Mouse (Mus musculus): ENCODE data around the gene Lypd6. TPM values are rescaled to one million over a fixed set of nuclear protein-coding genes. Genes with fewer than 3 reads are reported as not detected.

Lypd6 gene
- total RNA-seq, 2 experiments from 2014 or later: 0.40 to 2.4 TPM

DNA sequence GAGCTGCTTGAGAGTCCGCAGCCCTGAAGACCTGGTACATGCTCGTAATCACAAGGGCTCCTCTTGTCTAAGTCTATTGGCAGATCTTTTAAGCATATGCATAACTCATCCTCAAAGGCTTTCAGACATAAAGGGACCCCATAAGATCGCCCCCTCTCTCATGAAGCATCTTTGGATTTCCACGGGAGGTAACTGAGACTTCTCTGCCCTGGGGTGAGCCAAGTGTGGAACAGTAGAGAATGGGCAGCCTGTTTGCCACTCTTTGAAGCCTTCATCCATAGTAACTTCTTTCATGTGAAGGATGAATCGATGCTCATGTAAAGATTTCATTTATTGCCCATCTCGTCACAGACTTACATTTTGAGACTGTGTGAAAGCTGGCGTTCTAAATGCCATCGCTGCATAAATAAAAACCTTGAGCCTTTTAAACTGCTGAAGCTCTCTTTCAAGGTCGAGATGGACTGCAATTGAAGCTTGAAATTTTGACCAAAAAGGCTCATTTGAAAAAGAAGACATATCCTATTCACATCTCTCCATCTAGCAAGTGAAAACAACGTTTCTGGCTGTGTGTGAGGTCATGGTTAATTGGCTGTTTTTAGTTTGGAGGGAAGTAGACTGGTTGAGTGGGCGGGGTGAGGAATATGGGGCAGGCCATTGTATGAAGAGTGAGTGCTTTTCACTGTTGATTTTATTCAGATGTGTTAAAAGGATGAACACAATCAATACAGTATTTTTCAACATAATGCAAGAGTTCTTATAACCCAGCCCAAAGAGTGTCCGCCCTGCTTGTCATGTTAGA lies 107.7 kb downstream of the Lypd6 start:
- DNase-seq: no peak

DNA sequence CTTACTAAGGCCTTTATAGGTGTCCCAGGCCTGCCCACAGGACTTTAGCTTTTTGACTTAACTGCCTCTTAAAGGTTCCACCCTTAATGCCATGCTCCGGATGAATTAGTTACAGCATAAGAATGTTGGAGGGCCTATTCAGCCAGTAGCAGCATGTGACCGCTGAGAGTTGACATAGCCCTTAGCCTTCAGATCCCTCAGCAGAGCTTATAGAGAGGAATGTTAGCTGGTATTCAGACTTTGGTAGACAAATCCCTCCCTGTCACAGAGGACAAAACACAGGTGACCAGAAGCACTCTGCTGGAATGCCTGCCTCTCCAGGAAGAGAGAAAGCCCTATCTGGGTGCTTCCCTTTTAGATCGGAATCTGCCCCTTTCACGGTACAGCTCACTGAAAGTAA lies 109.5 kb downstream of the Lypd6 start:
- DNase-seq: no peak

DNA sequence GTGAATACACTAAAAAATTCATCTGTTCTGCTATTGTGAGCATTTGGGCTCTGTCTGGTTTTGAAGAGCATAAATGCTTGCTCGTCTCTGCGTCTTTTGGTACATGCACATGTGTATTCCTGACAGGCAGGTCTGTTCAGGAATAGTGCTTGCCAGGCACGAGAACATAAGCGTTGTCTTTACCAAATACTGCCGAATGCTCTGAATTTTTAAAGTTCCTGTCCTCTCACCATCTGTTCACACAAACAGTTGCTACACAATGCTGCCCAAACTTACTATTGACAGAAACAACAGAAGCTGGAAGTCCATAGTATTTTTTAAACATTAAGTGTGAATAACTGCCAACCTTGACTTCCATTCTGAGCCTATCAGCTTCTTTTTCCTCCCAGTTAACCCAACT lies 112.9 kb downstream of the Lypd6 start:
- no peak for DNase-seq

DNA sequence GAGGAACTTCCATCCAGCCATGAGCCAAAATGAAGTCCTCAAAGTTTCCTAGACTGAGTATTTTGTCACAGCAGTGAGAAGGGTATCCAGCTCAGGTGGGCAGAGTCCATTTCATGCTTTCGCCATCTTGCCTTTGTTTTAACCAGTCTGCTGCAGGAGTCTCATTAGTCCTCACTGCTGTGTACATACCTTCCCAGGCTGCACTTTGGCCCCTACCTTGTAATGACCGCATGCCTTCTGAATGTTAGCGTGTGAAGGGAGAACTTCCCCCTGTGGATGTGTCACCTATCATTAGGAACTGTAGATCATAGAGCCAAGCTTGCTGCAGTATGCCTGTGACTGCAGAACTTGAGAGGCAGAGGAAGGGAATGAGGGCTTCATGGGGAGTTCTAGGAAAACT lies 114.2 kb downstream of the Lypd6 start:
- no peak for DNase-seq

DNA sequence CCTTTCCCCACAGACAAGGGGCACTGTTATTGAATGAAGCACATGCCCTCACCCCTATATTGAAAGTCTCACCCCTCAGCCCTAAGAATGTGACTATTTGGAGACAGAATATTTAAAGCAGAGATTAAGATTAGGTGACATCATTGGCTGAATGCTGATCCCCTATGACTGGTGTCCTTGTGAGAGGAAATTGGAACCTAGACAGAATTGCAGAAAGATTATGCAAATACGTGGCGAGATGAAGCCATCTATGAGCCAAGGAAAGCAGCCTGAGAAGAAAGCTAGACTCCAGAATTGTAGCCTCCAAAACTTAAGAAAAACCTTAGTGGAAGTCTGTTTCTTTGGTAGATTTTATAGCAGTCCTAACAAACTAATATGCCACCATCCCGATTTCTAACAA lies 115.1 kb downstream of the Lypd6 start:
- DNase-seq: no peak

DNA sequence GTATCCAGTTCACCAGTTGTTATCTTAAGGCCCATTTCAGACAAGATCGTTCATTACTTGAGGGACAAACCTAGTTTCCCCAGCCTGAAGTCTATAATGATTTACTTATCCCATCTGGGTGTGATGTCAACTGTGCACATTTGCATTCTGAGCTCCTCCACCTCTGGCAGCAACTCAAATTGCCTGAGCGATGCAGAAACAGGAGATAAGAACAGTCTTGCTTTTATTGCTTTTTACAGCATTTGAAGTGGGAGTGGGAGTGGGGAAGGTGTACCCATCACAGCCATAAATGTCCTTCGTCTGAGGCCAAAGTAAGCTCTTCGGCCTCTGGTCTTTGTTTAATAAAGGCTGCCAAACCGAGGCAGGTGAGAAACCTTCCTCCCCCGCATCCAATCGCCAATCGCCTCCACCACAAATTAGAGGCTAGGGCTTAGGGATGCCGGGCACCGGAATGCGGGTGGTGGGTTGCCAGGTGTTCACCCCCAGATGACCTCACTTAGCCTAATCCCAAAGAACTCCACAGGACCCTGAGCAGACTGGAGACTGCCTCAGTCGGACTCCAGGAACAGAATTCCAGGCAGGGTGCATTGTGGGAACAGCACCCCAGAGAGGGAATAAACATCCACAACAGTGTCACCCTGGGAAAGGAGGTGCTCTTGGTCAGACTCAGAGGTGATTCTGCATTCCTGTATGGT lies 120.6 kb downstream of the Lypd6 start:
- DNase-seq: no peak

DNA sequence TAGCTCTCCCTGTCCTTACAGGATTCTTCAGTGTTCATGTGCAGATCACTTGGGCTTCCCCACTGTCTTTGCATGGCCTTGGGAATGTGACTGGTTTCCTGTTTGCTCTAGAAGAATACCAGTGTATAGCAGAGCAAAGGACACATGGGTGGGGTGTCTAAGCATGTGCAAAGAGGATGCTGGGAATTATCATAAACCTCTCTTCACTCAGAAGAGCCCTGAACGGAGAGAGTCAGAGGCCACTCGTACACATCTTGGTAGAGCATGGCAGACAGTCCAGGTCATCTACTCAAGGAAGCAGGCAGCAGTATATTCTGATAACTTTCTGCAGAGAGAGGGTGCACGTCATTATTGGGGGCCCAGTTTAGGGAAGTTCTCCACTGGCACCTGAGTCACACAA lies 122.6 kb downstream of the Lypd6 start:
- DNase-seq: no peak

DNA sequence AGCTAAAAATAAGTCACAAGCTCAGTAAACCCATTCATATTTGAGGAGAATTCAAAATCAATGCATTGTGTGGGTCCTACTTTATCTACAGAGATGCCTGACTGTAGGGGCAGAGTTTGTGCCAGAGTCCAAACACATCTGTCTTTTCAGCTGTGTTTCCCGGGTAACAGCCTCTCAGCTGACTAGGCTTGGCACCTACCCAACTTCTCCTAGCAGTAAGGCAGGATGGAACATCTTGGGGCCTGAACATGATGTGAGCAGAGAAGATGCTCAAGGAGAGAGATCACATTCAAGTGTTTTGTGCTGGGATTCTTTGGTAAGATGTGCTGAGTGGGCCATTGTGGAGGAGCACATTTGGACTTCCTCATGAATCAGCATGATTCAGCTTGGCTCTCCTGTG lies 130.5 kb downstream of the Lypd6 start:
- no peak for DNase-seq

DNA sequence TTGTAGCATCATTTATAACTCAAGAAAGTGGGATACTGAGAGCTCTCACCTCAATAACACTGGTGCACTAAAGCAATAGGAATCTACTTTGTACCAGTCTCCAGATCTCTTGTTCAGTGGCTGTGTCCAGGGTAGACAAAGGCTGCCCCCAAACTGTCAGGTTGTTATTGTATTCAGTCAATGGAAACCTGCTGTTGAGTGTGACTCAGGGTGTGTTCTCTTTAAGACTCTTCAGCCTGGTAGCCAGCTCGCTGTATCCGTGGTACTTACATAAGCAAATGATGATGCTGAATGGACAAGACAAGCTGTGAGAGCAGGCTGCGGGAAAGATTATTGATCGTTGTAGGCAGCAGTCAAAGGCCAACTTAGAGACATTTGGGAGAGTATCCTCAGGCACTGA lies 131.6 kb downstream of the Lypd6 start:
- DNase-seq: no peak

DNA sequence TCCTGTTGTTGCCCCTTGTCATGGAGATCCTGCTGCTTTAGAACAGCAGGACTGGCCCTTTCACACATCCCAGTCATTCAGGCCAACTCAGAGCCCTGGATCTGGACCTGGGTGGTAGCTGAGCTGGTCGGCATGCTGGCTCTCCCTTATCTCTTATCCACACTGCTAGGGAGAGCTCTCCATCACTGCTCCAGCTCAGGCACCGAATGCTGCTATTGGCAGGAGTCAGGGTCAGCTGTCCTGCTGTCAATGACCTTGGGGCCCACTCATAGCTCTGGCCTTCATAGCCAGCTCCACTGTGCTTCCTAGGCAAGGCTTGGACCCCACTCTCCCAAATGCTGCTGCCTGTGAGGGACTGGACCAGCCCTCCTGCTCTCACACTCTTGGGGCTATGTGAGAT lies 134.3 kb downstream of the Lypd6 start:
- no peak for DNase-seq

DNA sequence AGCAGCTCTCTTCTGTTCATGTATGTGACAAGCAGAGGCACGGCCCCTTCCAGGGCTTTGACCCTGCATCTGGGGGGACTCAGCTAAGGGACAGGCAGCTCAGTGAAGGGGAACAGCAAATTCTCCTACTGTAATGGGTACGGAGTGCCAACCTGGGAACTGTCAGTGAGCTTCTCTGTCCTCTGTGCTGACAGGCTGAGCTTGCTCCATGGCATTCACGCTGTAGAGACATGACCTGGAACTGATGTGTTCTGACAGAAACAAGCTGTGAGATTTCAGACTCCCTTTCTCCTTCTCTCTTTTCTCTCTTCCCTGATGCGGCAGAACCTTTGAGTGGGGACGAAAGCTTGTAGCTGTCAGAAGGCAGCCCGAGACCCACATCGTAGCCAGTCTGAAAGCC lies 154.3 kb downstream of the Lypd6 start:
- no peak for DNase-seq

DNA sequence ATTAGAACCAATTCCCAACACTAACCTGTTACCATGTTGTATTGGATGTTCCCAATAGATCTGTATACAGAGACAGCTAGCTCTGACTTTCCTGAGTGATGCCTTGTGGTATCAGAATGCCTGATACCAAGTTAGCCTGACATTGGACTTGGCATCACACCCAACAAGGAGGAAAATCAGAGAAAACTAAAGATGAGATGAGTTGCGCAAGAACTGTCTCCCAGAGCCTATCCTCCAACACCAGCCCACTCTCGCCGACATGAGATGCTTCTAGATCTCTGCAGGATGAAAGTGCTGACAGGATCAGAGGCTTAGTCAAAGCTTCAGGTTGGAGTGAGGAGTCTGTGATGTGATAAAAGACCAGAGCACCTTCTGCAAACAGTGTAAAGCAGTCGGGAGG lies 158.8 kb downstream of the Lypd6 start:
- DNase-seq: no peak

DNA sequence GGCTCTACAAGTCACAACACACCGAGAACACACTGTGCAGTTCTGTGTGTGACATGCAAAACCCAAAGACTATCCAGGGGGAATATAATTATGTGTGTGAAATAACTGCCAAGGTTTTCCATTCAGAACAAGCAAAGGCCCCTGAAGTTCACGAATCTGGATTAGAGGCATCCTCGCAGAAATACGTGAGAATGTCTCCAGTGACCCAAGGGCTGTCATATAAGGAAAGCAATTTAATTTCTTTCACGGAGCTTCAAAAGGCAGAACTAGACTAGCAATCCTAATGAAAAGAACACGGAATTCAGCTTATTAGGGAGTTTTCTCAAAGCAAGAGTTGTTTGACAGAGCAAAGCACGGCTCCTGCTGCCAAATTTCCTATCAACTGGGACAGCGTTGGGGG lies 167.3 kb downstream of the Lypd6 start:
- no peak for DNase-seq

Other genes with a start within 250 kb of the Lypd6 start
- gene Mmadhc, start 230.4 kb downstream of the Lypd6 start, total RNA-seq (2021): 100 to 1,000 TPM; 104 to 108 TPM